Mouse (Mus musculus): Measurements from ENCODE around the gene Ube2o. TPM values are rescaled to one million over a fixed set of nuclear protein-coding genes. Genes with fewer than 3 reads are reported as not detected.

Gene Ube2o
- polyA plus RNA-seq, 1 experiment from 2014 or later, result 12.7 TPM

DNA sequence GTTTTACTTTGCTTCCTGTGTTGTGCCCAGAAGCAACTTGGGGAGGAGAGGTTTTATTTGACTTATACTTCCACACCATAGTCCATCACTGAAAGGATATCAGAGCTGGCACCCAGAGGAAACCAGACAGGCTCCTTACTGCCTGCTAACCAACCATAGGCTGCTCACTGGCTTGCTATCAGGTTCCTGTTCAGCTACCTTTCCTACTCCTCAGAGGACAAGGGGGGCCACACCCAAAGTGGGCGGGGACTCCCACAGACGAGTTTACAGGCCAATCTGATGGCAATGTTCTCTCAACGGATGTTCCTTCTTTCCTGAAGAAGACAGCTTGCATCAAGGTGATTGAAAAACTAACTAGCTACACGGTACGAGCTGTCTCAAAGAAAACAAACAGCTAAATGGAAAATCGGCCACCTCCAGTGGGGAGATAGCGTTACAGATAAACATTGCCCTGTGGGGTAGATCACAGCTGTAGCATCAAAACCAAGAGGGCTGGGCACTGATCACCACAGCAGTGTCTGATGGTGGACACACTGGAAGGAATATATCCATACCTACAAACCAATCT is 69.9 kb downstream of the Ube2o start:
- Histone ChIP-seq H3K4me3 (no peak overlapping the region), H3K27ac (no peak overlapping the region), H3K4me1 (peaks cover 15% of the 10 kb centered on the region), H3K27me3 (ENCODE audit: low read depth, poor library complexity, severe bottlenecking) (peaks cover 26% of the 10 kb centered on the region), H3K36me3 (no peaks in the 10 kb centered on the region), H3K9me3 (replicated peaks) (no peaks in the 10 kb centered on the region)
- 67% methylated on average over 7 of the region's 7 CpGs for WGBS
- no peak for DNase-seq (ENCODE audit: low spot score)

DNA sequence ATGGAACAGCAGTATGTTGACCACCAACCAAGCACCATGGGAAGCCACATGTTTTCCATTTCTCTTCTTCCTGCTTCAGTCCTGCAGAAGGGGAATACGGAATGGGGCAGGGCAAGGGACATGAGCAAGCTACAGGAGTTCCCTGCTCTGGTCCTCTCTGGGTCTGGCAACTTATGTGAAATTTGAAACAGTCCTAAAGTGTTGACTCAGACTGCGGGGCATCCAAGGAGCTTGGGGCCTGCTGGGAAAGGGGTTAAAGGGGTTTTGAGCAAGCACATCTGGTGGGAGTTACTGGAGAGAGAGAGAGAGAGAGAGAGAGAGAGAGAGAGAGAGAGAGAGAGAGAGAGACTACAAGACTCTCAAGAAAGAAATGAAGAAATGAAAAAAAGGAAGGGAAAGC is 72.6 kb downstream of the Ube2o start:
- Histone ChIP-seq H3K27ac (0 out of 2 replicates have a peak overlapping the region, but pooled peaks have one; percentile 4), H3K27me3 (ENCODE audit: low read depth, poor library complexity, severe bottlenecking) (peaks cover 3% of the 10 kb centered on the region; the same call in 1 of the 2 replicates), H3K36me3 (no peaks in the 10 kb centered on the region), H3K4me3 (no peak overlapping the region), H3K4me1 (peaks cover 8% of the 10 kb centered on the region; the same call in 1 of the 2 replicates), H3K9me3 (replicated peaks) (no peaks in the 10 kb centered on the region)
- no peak for DNase-seq (ENCODE audit: low spot score)
- WGBS, result 27% methylated on average over 2 of the region's 2 CpGs

DNA sequence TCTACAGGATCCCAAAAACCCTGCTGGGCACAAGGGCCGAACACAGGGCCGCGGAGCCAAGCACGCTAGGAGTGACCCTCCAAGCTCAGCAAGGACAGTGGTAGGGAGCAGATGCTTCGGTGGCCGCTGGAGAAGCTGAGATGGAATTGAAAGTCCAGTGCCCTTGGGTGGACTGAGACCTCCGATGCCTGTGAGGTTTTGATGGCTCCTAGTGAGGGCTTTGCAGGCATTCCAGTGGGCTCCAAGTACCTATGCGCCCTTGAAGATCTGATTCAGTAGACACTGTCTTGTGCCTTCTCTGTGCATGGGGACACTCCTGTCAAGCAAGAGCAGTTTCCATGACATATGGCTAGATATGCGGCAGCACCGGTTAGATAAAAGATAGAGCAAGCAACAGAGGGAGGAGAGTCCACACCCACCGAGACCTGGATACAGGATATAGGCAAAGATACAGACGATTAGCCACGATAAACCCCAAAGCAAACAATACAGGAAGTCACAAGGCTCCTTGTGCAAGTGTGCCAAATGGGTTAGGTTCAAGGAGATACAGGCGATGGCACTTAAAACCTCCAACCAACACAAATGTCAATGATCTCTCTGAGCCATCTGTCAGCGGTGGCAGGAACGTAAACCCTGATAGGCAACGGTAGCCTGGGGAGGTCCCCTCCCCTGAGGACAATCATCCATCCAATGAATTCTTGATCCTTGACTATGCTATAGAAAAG is 74.9 kb downstream of the Ube2o start:
- no peaks in the 10 kb centered on the region for H3K27me3 ChIP-seq (ENCODE audit: low read depth, poor library complexity, severe bottlenecking)
- H3K27ac ChIP-seq, result peak overlapping the region; percentile 42; the same call in 1 of the 2 replicates
- H3K4me1 ChIP-seq, result peaks cover 10% of the 10 kb centered on the region
- no peak overlapping the region for H3K4me3 ChIP-seq
- H3K9me3 ChIP-seq (replicated peaks), result no peaks in the 10 kb centered on the region
- H3K36me3 ChIP-seq, result no peaks in the 10 kb centered on the region
- 87% methylated on average over 17 of the region's 17 CpGs for WGBS
- no peak for DNase-seq (ENCODE audit: low spot score)

DNA sequence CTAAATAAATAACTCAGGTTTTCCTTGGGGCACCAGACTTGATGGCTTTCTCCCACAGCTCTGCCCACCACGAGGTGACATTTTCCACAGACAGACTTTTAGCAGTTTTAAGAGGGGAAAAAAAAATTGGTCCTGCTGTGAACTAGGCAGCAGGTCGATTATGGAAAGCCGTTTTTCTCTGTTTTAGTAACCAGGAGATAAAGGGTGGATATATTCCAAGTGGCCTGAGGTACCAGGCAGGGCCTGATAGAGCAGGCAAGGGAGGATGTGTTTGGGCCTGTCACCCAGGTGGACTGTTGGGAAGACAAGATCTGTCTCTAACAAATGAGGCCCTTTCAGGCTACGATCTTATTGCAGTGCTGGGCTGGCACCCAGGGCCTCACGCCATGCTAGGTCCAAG is 75.7 kb downstream of the Ube2o start:
- WGBS, result 85% methylated on average over 5 of the region's 5 CpGs
- Histone ChIP-seq H3K27ac (no peak overlapping the region), H3K27me3 (ENCODE audit: low read depth, poor library complexity, severe bottlenecking) (no peaks in the 10 kb centered on the region), H3K36me3 (no peaks in the 10 kb centered on the region), H3K4me3 (no peak overlapping the region), H3K9me3 (replicated peaks) (no peaks in the 10 kb centered on the region), H3K4me1 (peaks cover 15% of the 10 kb centered on the region)
- DNase-seq (ENCODE audit: low spot score), result no peak

DNA sequence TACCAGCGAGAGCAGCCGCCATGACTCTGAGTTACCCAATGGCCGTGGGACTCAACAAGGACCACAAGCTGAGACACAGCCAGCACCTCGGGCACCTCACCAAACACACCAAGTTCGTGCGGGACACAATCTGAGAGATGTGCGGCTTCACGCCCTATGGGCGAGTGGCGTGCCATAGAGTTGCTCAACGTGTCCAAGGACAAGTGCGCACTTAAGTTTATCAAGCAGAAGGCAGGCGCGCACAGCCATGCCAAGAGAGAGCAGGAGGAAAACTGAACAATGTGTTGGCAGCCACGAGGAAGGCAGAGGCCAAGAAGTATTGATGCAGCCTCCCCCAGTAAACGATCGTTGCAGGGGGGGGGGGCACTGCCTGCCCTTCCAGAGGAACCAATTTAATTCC is 76.7 kb downstream of the Ube2o start:
- Histone ChIP-seq H3K4me3 (no peak overlapping the region), H3K27ac (no peak overlapping the region), H3K9me3 (replicated peaks) (no peaks in the 10 kb centered on the region), H3K27me3 (ENCODE audit: low read depth, poor library complexity, severe bottlenecking) (no peaks in the 10 kb centered on the region), H3K36me3 (no peaks in the 10 kb centered on the region), H3K4me1 (peaks cover 15% of the 10 kb centered on the region)
- 93% methylated on average over 17 of the region's 17 CpGs for WGBS
- no peak for DNase-seq (ENCODE audit: low spot score)

DNA sequence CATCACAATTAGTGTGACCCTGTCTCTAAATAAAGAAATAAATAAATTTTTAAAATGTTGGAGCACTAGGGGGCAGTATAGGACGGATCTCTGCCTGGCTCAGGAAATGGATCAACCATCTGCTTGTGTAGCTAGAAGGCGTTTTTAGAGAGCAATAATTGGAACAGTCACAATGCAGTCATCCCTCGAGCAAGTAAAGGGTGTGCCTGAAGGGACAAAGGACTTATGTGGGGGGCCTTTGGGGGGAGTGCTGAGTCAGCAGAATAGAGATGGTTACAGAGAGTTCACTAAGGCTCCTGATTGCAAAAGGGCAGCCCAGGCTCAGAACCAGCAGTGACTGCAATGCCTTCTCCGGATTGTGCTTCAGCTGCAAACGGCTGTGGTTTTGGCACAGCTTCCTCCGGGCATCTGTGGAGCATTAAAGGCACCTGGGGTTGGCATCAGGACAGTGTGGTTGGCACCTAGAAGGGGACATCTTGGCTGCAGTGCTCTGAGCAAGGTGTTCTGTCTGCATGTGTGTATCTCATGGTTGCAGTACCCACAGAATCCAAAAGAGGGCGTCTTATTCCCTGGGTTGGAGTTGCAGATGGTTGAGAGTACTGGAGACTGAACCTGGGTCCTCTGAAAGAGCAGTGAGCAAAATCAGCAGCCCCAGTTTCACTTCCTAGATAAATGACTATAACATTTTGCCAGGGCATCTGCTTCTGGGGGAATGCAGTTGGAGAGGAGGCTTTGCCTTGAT is 80.1 kb downstream of the Ube2o start:
- DNase-seq (ENCODE audit: low spot score), result no peak
- WGBS, result 39% methylated on average over 7 of the region's 7 CpGs

DNA sequence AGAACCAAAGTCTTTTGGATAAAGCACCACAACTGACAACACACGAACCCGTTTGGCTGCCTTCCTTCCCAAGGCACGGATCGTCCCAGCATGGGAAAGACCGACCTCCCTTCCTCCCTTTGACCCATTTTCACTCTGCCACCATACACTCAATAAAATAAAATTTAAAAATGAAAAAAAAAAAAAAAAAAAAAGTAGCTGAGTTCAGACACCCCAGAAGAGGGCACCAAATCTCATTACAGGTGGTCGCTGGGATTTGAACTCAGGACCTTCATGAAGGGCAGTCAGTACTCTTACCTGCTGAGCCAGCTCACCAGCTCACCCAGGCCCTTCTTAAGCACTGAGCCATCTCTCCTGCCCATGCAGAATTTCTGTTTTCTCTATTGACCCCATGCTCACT is 82.2 kb downstream of the Ube2o start:
- H3K27ac ChIP-seq, result no peak overlapping the region
- no peak for DNase-seq (ENCODE audit: low spot score)
- no peaks in the 10 kb centered on the region for H3K27me3 ChIP-seq (ENCODE audit: low read depth, poor library complexity, severe bottlenecking)
- H3K4me3 ChIP-seq, result peak overlapping the region; percentile 38; the same call in 1 of the 2 replicates
- H3K9me3 ChIP-seq (replicated peaks), result no peaks in the 10 kb centered on the region
- peaks cover 12% of the 10 kb centered on the region for H3K4me1 ChIP-seq
- H3K36me3 ChIP-seq, result no peaks in the 10 kb centered on the region
- WGBS, result 60% methylated on average over 6 of the region's 6 CpGs

More for the DNA sequence above, 80.1 kb downstream of the Ube2o start:
- H3K27me3 ChIP-seq (ENCODE audit: low read depth, poor library complexity, severe bottlenecking), result no peaks in the 10 kb centered on the region
- no peak overlapping the region for H3K4me3 ChIP-seq
- H3K36me3 ChIP-seq, result no peaks in the 10 kb centered on the region
- H3K27ac ChIP-seq, result 0 out of 2 replicates have a peak overlapping the region, but pooled peaks have one; percentile 42
- peaks cover 12% of the 10 kb centered on the region for H3K4me1 ChIP-seq
- H3K9me3 ChIP-seq (replicated peaks), result no peaks in the 10 kb centered on the region

DNA sequence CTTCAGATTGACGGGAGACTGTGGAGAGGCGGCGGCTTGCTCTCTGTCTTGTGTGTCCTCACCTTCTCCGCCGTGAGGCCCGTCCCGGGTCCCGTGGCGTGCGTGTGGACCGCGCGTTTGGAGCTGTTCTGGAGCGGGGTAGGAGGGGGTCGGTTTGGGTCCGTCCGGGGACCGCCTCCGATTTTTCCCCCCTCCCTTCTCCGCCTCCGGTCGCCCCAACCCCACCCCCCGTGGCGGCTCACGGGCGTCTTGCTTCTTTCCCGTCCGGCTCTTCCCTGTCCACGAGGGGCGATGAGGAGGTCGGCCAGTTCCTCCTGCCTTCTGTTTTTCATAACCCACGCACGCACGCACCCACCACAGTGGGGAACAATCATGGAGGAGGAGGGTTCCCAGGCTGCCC is 82.7 kb downstream of the Ube2o start:
- H3K36me3 ChIP-seq, result no peaks in the 10 kb centered on the region
- H3K4me3 ChIP-seq, result peak overlapping the region; percentile 38
- peak; percentile 42 for DNase-seq (ENCODE audit: low spot score)
- peaks cover 12% of the 10 kb centered on the region for H3K4me1 ChIP-seq
- no peaks in the 10 kb centered on the region for H3K9me3 ChIP-seq (replicated peaks)
- 28% methylated on average over 34 of the region's 34 CpGs for WGBS
- no peaks in the 10 kb centered on the region for H3K27me3 ChIP-seq (ENCODE audit: low read depth, poor library complexity, severe bottlenecking)
- 0 out of 2 replicates have a peak overlapping the region, but pooled peaks have one; percentile 53 for H3K27ac ChIP-seq

DNA sequence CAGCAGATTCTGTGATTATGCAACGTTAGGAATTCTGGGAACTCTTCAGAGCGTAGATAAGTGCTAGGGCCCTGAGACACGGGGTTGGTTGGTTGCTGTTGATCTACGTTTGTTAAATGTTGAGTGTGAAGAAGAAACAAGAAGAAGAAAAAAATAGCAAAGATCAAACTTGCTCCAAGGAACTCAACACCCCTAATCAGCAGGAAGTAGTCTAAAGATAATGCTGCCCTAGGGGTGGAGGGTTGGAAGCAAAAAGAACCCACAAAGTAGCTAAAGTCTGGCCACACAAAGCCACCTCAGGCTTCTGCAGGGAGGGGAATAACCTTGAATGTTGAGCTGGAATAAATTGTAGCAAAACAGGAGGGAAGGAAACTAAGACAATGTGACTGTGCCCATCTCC is 83.9 kb downstream of the Ube2o start:
- Histone ChIP-seq H3K36me3 (no peaks in the 10 kb centered on the region), H3K9me3 (replicated peaks) (no peaks in the 10 kb centered on the region), H3K27ac (no peak overlapping the region), H3K4me3 (no peak overlapping the region), H3K4me1 (peaks cover 12% of the 10 kb centered on the region), H3K27me3 (ENCODE audit: low read depth, poor library complexity, severe bottlenecking) (no peaks in the 10 kb centered on the region)
- DNase-seq (ENCODE audit: low spot score), result no peak
- 87% methylated on average over 4 of the region's 4 CpGs for WGBS

DNA sequence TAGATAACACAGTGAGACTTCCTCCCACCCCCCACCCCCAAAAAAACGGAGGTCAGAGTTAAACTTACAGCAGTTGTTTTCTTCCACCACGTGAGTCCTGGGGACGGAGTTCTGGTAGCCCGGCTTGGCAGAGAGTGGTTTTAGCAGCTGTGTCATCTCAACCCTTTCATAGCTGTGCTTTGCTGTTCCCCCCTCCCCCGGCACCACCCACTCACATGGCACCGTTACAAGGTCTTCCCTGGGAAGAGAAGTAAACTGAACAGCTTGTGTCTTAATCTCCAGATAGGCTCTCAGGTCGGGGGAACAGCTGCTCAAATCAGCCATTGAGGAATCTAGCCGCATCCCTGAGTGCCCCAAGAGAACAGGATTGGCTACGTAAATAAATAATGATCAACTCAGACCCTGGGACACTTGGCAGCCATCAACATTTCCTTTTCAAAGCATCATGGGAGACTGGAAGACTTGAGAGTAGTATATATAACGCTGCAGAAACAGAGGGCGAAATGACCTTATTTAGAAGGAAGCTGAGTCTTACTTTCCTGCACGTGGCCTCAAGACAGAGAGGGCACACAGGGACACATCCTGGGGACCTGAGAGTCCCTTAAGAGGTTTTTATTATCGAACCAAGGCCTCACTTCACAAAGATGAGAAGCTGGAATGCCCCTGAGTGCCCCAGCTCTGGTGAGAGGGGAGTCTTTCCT is 86.6 kb downstream of the Ube2o start:
- no peaks in the 10 kb centered on the region for H3K27me3 ChIP-seq (ENCODE audit: low read depth, poor library complexity, severe bottlenecking)
- no peak overlapping the region for H3K4me3 ChIP-seq
- DNase-seq (ENCODE audit: low spot score), result no peak
- 78% methylated on average over 13 of the region's 13 CpGs for WGBS
- H3K9me3 ChIP-seq (replicated peaks), result no peaks in the 10 kb centered on the region
- H3K36me3 ChIP-seq, result no peaks in the 10 kb centered on the region
- H3K27ac ChIP-seq, result no peak overlapping the region
- peaks cover 9% of the 10 kb centered on the region for H3K4me1 ChIP-seq

DNA sequence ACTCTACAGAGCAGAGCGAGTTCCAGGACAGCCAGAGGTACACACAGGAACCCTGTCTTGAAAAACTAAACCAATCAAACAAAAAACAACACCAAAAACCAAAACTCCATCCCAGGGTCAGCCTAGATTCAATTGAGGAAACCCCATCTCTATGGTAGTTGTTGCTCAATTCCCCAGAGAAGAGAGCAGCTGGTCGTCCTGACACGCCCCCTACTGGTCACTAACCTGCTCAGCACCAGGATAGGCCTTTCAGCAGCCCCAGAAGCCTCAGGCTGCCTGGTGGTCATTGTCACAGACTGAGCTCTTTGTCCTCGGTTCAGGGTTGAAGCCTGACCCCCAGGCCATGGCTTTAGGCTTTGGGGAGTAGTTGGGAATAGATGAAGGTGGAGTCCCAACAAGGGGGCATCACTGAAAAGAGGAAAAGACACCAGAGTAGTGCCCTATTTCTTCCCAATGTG is 87.4 kb downstream of the Ube2o start, which contains the start of gene Prpsap1:
Prpsap1 (minus strand) TSS at position 408 of the 458 bp plus-strand sequence.
- Histone ChIP-seq H3K4me3 (no peak within 1 kb of the TSS), H3K9me3 (replicated peaks) (no peaks in the 10 kb centered on the region), H3K27me3 (ENCODE audit: low read depth, poor library complexity, severe bottlenecking) (no peaks in the 10 kb centered on the region), H3K36me3 (0 out of 2 replicates have a peak, but pooled peaks cover under 1% of the 10 kb centered on the region), H3K4me1 (peaks cover 14% of the 10 kb centered on the region), H3K27ac (no peak within 1 kb of the TSS)
- DNase-seq (ENCODE audit: low spot score), result peak; percentile 63
- 32% methylated on average over 4 of the region's 4 CpGs for WGBS

DNA sequence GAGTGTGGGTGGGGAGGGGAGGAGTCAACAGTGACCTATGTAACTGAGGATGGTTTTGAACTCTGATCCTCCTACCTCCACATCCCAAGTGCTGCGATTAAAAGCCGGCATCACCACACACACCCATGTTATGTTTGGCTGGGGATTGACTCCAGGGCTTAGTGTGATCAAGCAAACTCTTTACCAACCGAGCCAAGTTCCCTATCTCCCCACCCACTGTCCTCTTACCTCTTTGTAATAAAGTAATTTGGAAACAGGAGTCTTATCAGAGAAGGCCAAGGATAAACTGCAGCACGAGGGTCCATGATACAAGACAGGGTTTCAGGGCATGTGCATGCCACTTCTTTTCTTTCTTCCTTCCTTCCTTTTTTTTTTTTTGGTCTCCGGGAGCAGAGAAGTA is 88.1 kb downstream of the Ube2o start:
- no peak for DNase-seq (ENCODE audit: low spot score)
- Histone ChIP-seq H3K27ac (no peak overlapping the region), H3K9me3 (replicated peaks) (no peaks in the 10 kb centered on the region), H3K4me1 (peaks cover 11% of the 10 kb centered on the region), H3K36me3 (peaks cover 7% of the 10 kb centered on the region), H3K27me3 (ENCODE audit: low read depth, poor library complexity, severe bottlenecking) (no peaks in the 10 kb centered on the region), H3K4me3 (no peak overlapping the region)
- 82% methylated on average over 5 of the region's 5 CpGs for WGBS
